Mouse (Mus musculus): ENCODE measurements around the gene Mobp.

DNA sequence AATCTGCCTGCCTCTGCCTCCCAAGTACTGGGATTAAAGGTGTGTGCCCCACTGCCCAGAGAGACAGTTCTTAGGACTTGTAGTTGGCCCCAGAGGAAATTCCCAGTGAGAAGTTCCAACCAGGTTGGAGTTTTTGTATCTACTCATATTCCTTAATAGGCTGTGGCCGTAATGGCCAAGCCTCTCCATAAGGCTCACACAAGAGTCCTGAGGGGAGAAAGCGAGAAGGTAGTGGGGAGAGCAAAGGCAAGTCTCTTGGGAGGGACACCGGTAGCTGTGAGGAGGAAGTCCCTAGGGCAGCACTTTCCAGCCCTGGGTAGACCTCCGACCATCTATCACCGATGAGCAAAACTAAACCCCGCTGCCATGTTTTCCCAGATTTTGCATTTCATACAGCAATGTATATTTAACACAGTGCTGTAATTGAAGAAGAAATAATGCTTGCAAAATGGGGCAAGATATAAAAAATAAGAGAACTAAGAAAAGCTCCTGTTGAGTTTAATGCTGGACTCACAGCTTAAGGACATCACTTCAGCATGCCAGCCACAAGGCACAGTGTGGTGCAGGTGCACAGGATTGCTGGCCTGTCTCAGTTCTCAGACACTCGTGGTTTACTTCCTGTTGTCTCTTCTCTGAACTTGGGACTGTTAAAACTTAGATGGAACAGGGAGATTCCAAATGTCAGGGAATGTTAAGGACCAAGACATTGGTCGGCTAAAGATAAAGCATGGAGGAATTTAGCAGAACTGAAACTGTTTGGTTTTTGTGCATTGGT lies 16.3 kb upstream of the Mobp start:
- TF ChIP-seq CTCF (IDR thresholded peaks at IDR 0.05; ENCODE audit: insufficient read depth, low read length): no peak
- no peak for TF ChIP-seq POLR2A (IDR thresholded peaks at IDR 0.05; ENCODE audit: borderline replicate concordance, extremely low read depth, low read depth, low read length)

Data from lung, adult 2 months (tissue).